Mouse (Mus musculus) embryonic fibroblast, embryonic 13.5 days (primary cell): ENCODE measurements at regions not wholly inside any gene's neighbourhood (a gene's known extent, or its start where the extent isn't known, plus 50 kb on each side); places are given as distances from the start of the nearest gene placed in this dataset.

Experiments
- CTCF ChIP-seq: IDR thresholded peaks from 2 replicates; pipeline ENCODE4 v1.5.1; 2011; ENCODE audit warnings: mild to moderate bottlenecking, control low read depth, low read length, moderate library complexity, borderline replicate concordance; ENCODE audit not compliant: insufficient read depth
- POLR2A ChIP-seq: IDR thresholded peaks from 2 replicates; pipeline ENCODE4 v1.6.1; 2011; ENCODE audit warnings: low read depth, mild to moderate bottlenecking, control low read depth, low read length, moderate library complexity

DNA sequence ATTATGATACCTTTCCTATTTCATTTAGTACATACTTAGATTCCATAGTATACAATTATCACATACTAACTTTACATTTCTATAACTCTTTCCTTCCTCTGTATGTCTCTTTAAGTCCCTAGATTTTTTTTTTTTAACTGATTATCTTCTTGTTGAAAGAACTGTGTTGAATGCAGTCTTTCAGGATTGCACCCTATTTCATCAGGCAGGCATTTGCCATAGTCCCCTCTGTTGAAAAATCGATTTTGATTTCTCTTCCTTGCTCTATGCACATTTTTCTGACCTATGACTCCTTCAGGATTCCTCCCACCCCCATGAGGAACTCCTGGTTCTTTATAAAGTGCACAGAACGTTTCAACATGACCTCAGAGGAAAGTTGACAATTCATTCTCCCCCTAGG is 183.2 kb upstream of the Sox11 start:
- TF ChIP-seq CTCF = no peak
- no peak for TF ChIP-seq POLR2A
